Mouse (Mus musculus): Measurements from ENCODE around the gene St3gal2.
"Not testable (repeated sequence)": the region's sequence is repeated elsewhere in the genome, so short reads cannot be mapped to it uniquely, and the experiment has no call there.

DNA sequence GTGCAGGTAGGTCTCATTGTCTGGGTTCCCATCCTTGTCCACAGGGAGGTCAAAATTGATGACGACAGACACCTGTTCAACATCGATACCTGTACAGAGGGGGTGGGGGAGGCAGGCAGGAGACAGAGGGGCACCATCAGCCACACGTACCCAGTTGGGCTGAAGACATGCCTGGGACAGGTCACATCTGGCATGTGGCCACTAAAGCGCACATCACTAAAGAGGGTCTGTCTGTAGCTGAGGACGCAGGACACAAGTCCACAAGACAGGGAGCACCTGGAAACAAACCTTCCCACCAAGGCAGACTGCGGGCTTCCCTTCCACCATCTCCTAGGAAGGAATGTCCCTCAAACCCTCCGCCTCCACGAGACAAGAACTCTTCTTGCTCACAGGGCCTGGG, 56.8 kb downstream of the St3gal2 start:
- TF ChIP-seq GATA1, TAL1 (IDR thresholded peaks at IDR 0.05; ENCODE audit: low read length): not testable (repeated sequence)
